Mouse (Mus musculus): ENCODE measurements around the gene Ptprn.

DNA sequence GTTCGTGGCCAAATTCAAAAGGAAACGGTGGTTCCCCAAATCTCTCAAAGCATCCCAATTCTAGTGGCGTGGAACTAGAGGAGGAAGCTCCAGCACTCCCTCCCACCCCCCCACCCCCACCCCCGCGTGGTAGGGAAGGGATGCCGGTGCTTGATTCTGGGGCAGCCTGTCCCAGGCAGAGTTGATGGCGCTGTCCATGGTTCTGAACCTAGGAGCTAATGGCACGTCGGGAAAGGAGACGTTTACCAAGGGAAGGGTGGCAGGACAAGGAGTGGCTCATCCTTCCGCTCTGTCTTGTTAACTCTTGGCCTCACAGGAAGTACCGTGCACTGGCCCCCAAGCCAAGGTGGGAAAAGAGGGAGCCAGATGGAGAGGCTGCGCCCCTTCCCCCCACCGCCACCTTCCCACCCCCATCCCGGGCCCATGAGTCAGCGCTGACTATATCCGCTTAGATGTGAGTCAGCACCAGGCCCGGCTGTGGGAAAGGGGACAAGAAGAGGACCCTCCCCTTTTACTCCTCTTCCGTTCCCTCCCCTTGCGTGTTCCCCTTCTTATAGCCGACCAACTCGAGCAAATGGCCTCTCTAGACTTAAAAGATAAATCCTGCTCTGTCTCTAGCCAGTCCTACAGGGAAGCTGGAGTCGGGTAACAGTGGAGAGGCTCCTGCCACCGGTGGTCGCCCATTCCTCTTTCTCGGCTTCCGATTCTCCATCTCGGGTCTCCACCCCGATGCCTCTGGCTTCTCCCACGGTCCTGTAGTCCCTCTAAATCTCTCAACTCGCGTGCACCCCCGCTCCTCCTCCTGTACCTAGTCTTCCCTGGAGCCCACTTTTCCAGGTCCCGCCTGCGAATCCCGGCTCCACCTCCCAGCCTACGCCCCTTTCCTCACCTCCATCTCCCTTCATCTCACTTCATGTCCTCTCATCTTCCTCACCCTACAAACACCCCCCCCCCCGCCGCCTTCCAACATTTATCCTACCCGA is 1.0 kb downstream of the Ptprn start:
- TF ChIP-seq CTCF (IDR thresholded peaks at IDR 0.05; ENCODE audit: extremely low read depth, insufficient read length, insufficient replicate concordance, low read depth, low read length) (no peak), POLR2A (IDR thresholded peaks at IDR 0.05; ENCODE audit: low read depth, low read length) (no peak)
